Comparison of ENCODE assay signal across 12 mouse cellular contexts in genomic region chr9:121672311-121672710, GRCm38 (mm10). TPM values are rescaled to one million over a fixed set of nuclear protein-coding genes. Genes with fewer than 3 reads are reported as not detected.
DNase-seq lines count a peak whose midpoint lies in the region; ATAC-seq lines count a peak whose summit lies in the region.
"Had no signal": no experiment of that assay in that cellular context is flagged by ENCODE, and none has a peak within 500 bp of the region (broad histone marks: within the 10 kb centered on the region; RNA-seq: fewer than 3 reads in every experiment).

No protein-coding gene starts in this region.

- DNase-seq in ovary, adult 18-20 months (ENCODE audit: low spot score): peak; percentile 8
- DNase-seq in ovary, postnatal 10 days (ENCODE audit: low spot score): no peak
- peak; percentile 69 to 76 for DNase-seq in heart, adult 18-20 months
- DNase-seq in kidney, postnatal 25 days: peak; percentile 35 to 60
- DNase-seq in T-cell, adult 2 months (ENCODE audit: low spot score): no peak
- DNase-seq in left cerebral cortex, postnatal 4 days: no peak
- DNase-seq in cerebellum, adult 8-10 months: no peak
- DNase-seq: cerebellum, adult 11 months; spleen, adult 18-20 months had no signal

- ATAC-seq in activated CD4-positive, CD25-positive, alpha-beta regulatory T cell, adult 4 months: no peak
- ATAC-seq: inflammation-experienced regulatory T-cells, adult 6 months had no signal

- intact Hi-C loops in left cerebral cortex, postnatal 4 days (cut with DNase I): no loop called here

RNA-seq across cellular contexts. Expression of gene Vipr1, which starts 29.8 kb away (rescaled TPM):
- 1 to 10 TPM; 1.3 to 1.7 TPM for total RNA-seq in heart, adult 18-20 months (2021)
- total RNA-seq in left cerebral cortex, postnatal 4 days (2021): 1 to 10 TPM; 3.1 to 5.5 TPM
- polyA plus RNA-seq in activated CD4-positive, CD25-positive, alpha-beta regulatory T cell, adult 4 months (2017; shearing (Covaris generic)): 1 to 10 TPM; 1.5 to 1.8 TPM

RNA-seq across cellular contexts. Expression of gene Lyzl4, which starts 30.4 kb away (rescaled TPM):
- not detected for total RNA-seq in heart, adult 18-20 months (2021)
- total RNA-seq in left cerebral cortex, postnatal 4 days (2021): under 1 TPM; 0.42 to 0.98 TPM
- not detected for polyA plus RNA-seq in activated CD4-positive, CD25-positive, alpha-beta regulatory T cell, adult 4 months (2017; shearing (Covaris generic))
- polyA plus RNA-seq: inflammation-experienced regulatory T-cells, adult 6 months; limb, embryonic 12.5 days had no signal

RNA-seq across cellular contexts. Expression of gene Sec22c, which starts 33.0 kb away (rescaled TPM):
- total RNA-seq in heart, adult 18-20 months (2021): 1 to 10 TPM; 5.2 to 6.2 TPM
- total RNA-seq in left cerebral cortex, postnatal 4 days (2021): 10 to 100 TPM; 38.7 to 40.7 TPM
- polyA plus RNA-seq in activated CD4-positive, CD25-positive, alpha-beta regulatory T cell, adult 4 months (2017; shearing (Covaris generic)): 10 to 100 TPM; 13.3 to 17.7 TPM

RNA-seq across cellular contexts. Expression of gene Ss18l2, which starts 37.8 kb away (rescaled TPM):
- 100 to 1,000 TPM; 117 to 129 TPM for total RNA-seq in heart, adult 18-20 months (2021)
- 10 to 100 TPM; 60.1 to 60.6 TPM for total RNA-seq in left cerebral cortex, postnatal 4 days (2021)
- 10 to 100 TPM; 59.3 to 65.0 TPM for polyA plus RNA-seq in activated CD4-positive, CD25-positive, alpha-beta regulatory T cell, adult 4 months (2017; shearing (Covaris generic))

RNA-seq across cellular contexts. Expression of gene Nktr, which starts 46.7 kb away (rescaled TPM):
- total RNA-seq in heart, adult 18-20 months (2021): 10 to 100 TPM; 26.2 to 32.4 TPM
- total RNA-seq in left cerebral cortex, postnatal 4 days (2021): 100 to 1,000 TPM; 145 to 152 TPM
- polyA plus RNA-seq in activated CD4-positive, CD25-positive, alpha-beta regulatory T cell, adult 4 months (2017; shearing (Covaris generic)): 100 to 1,000 TPM in 1 of 2 experiments, 10 to 100 TPM in 1; 90.3 to 104 TPM

Comparison
In these comparisons a context has a peak if more than half of its experiments do, and no peak if none do; other contexts are left out.
1. DNase-seq: peak in ovary, adult 18-20 months (single experiment), heart, adult 18-20 months (2 of 2) and kidney, postnatal 25 days (2 of 2); none in ovary, postnatal 10 days (single experiment), T-cell, adult 2 months (single experiment), left cerebral cortex, postnatal 4 days (single experiment) and cerebellum, adult 8-10 months (single experiment).
2. RNA of gene Sec22c, which starts 33.0 kb away (total RNA-seq): 38.7 to 40.7 TPM in left cerebral cortex, postnatal 4 days; 5.2 to 6.2 TPM in heart, adult 18-20 months; every median in the first group is over 4 times any median in the second.